Mouse (Mus musculus): Measurements from ENCODE around the gene Rhog. TPM values are rescaled to one million over a fixed set of nuclear protein-coding genes. Genes with fewer than 3 reads are reported as not detected.
A peak's percentile ranks its signal among the peaks of the same experiment; 100 is the strongest.

Gene Rhog
- polyA plus RNA-seq, 1 experiment from 2014 or later, result 63.7 TPM

- H3K36me3 ChIP-seq (ENCODE audit: control insufficient read depth, insufficient read depth, low read length), result peaks cover 6% of the 10 kb centered on the region; the same call in 1 of the 2 replicates
- no peaks in the 10 kb centered on the region for H3K9me3 ChIP-seq (ENCODE audit: control insufficient read depth, low read length)
- peak overlapping the region; percentile 95 for H3K4me2 ChIP-seq (ENCODE audit: low read length)
- H3K4me3 ChIP-seq (ENCODE audit: low read depth, low read length), result peak overlapping the region; percentile 45
- no peaks in the 10 kb centered on the region for H3K4me1 ChIP-seq (replicated peaks; ENCODE audit: control insufficient read depth, insufficient read depth, low read length)
- H3K27ac ChIP-seq (ENCODE audit: low read depth), result peak overlapping the region; percentile 48; the same call in 1 of the 2 replicates
- H3K27me3 ChIP-seq (replicated peaks; ENCODE audit: control insufficient read depth, insufficient read depth, low read length), result no peaks in the 10 kb centered on the region
- H3K9ac ChIP-seq (ENCODE audit: low read length), result peak overlapping the region; percentile 54
- under 1% methylated on average over 7 of the region's 13 CpGs for WGBS
- DNase-seq (ENCODE audit: low spot score), result peak; percentile 60
- peak; percentile 61 for ATAC-seq (replicated peaks; ENCODE audit: low FRiP score, low TSS enrichment, low read depth)
Measured at GRCm38 (mm10) chr7:102222336-102222735, 33.5 kb downstream of the Rhog start.

- H3K36me3 ChIP-seq (ENCODE audit: control insufficient read depth, insufficient read depth, low read length), result peaks cover 5% of the 10 kb centered on the region; the same call in 1 of the 2 replicates
- ATAC-seq (replicated peaks; ENCODE audit: low FRiP score, low TSS enrichment, low read depth), result no peak; the same call in 1 of the 2 replicates
- no peaks in the 10 kb centered on the region for H3K4me1 ChIP-seq (replicated peaks; ENCODE audit: control insufficient read depth, insufficient read depth, low read length)
- no peak overlapping the region for H3K4me3 ChIP-seq (ENCODE audit: low read depth, low read length)
- no peaks in the 10 kb centered on the region for H3K9me3 ChIP-seq (ENCODE audit: control insufficient read depth, low read length)
- H3K4me2 ChIP-seq (ENCODE audit: low read length), result peak overlapping the region; percentile 95
- DNase-seq (ENCODE audit: low spot score), result no peak
- H3K27me3 ChIP-seq (replicated peaks; ENCODE audit: control insufficient read depth, insufficient read depth, low read length), result no peaks in the 10 kb centered on the region
- no peak overlapping the region for H3K27ac ChIP-seq (ENCODE audit: low read depth)
- WGBS, result 46% methylated on average over 1 of the region's 1 CpGs
- H3K9ac ChIP-seq (ENCODE audit: low read length), result no peak overlapping the region
Measured at GRCm38 (mm10) chr7:102221899-102222298, 34.0 kb downstream of the Rhog start.

- H3K4me1 ChIP-seq (replicated peaks; ENCODE audit: control insufficient read depth, insufficient read depth, low read length), result peaks cover 12% of the 10 kb centered on the region
- no peaks in the 10 kb centered on the region for H3K36me3 ChIP-seq (ENCODE audit: control insufficient read depth, insufficient read depth, low read length)
- no peak overlapping the region for H3K9ac ChIP-seq (ENCODE audit: low read length)
- peak overlapping the region; percentile 48 for H3K4me2 ChIP-seq (ENCODE audit: low read length)
- peak overlapping the region; percentile 82 for H3K4me3 ChIP-seq (ENCODE audit: low read depth, low read length)
- H3K27me3 ChIP-seq (replicated peaks; ENCODE audit: control insufficient read depth, insufficient read depth, low read length), result no peaks in the 10 kb centered on the region
- peak overlapping the region; percentile 89 for H3K27ac ChIP-seq (ENCODE audit: low read depth)
- DNase-seq (ENCODE audit: low spot score), result no peak
- WGBS, result 71% methylated on average over 3 of the region's 3 CpGs
- no peaks in the 10 kb centered on the region for H3K9me3 ChIP-seq (ENCODE audit: control insufficient read depth, low read length)
- ATAC-seq (replicated peaks; ENCODE audit: low FRiP score, low TSS enrichment, low read depth), result no peak
Measured at GRCm38 (mm10) chr7:102211071-102211470, 44.8 kb downstream of the Rhog start.

- Histone ChIP-seq H3K4me2 (ENCODE audit: low read length) (peak within 1 kb of the TSS; percentile 91), H3K27ac (ENCODE audit: low read depth) (peak within 1 kb of the TSS; percentile 89), H3K9ac (ENCODE audit: low read length) (peak within 1 kb of the TSS; percentile 75), H3K4me1 (replicated peaks; ENCODE audit: control insufficient read depth, insufficient read depth, low read length) (peaks cover 12% of the 10 kb centered on the region), H3K36me3 (ENCODE audit: control insufficient read depth, insufficient read depth, low read length) (no peaks in the 10 kb centered on the region), H3K9me3 (ENCODE audit: control insufficient read depth, low read length) (no peaks in the 10 kb centered on the region), H3K27me3 (replicated peaks; ENCODE audit: control insufficient read depth, insufficient read depth, low read length) (no peaks in the 10 kb centered on the region), H3K4me3 (ENCODE audit: low read depth, low read length) (peak within 1 kb of the TSS; percentile 82)
- WGBS, result under 1% methylated on average over 83 of the region's 87 CpGs
- ATAC-seq (replicated peaks; ENCODE audit: low FRiP score, low TSS enrichment, low read depth) (peak; percentile 99), DNase-seq (ENCODE audit: low spot score) (peak; percentile 97)
Measured at GRCm38 (mm10) chr7:102209756-102210721, 45.8 kb downstream of the Rhog start, which contains the start of the genes Nup98 and Pgap2. TSS of gene Nup98 (minus strand) at chr7:102210176. TSS of gene Pgap2 (plus strand) at chr7:102210208.

GRCm38 (mm10) chr7:102208806-102209363 is 47.0 kb downstream of the Rhog start:
- WGBS, result 48% methylated on average over 4 of the region's 4 CpGs
- Histone ChIP-seq H3K27me3 (replicated peaks; ENCODE audit: control insufficient read depth, insufficient read depth, low read length) (no peaks in the 10 kb centered on the region), H3K36me3 (ENCODE audit: control insufficient read depth, insufficient read depth, low read length) (peaks cover 6% of the 10 kb centered on the region; the same call in 1 of the 2 replicates), H3K4me1 (replicated peaks; ENCODE audit: control insufficient read depth, insufficient read depth, low read length) (peaks cover 15% of the 10 kb centered on the region), H3K4me3 (ENCODE audit: low read depth, low read length) (peak overlapping the region; percentile 82), H3K9ac (ENCODE audit: low read length) (peak overlapping the region; percentile 75), H3K27ac (ENCODE audit: low read depth) (no peak overlapping the region), H3K4me2 (ENCODE audit: low read length) (peak overlapping the region; percentile 91), H3K9me3 (ENCODE audit: control insufficient read depth, low read length) (no peaks in the 10 kb centered on the region)
- DNase-seq (ENCODE audit: low spot score) (no peak), ATAC-seq (replicated peaks; ENCODE audit: low FRiP score, low TSS enrichment, low read depth) (no peak)

GRCm38 (mm10) chr7:102205646-102206045 is 50.2 kb downstream of the Rhog start:
- Histone ChIP-seq H3K27ac (ENCODE audit: low read depth) (no peak overlapping the region), H3K9me3 (ENCODE audit: control insufficient read depth, low read length) (no peaks in the 10 kb centered on the region), H3K36me3 (ENCODE audit: control insufficient read depth, insufficient read depth, low read length) (peaks cover 6% of the 10 kb centered on the region; the same call in 1 of the 2 replicates), H3K27me3 (replicated peaks; ENCODE audit: control insufficient read depth, insufficient read depth, low read length) (no peaks in the 10 kb centered on the region), H3K4me3 (ENCODE audit: low read depth, low read length) (no peak overlapping the region), H3K9ac (ENCODE audit: low read length) (no peak overlapping the region), H3K4me1 (replicated peaks; ENCODE audit: control insufficient read depth, insufficient read depth, low read length) (peaks cover 15% of the 10 kb centered on the region), H3K4me2 (ENCODE audit: low read length) (no peak overlapping the region)
- 72% methylated on average over 1 of the region's 1 CpGs for WGBS
- DNase-seq (ENCODE audit: low spot score) (no peak), ATAC-seq (replicated peaks; ENCODE audit: low FRiP score, low TSS enrichment, low read depth) (no peak)

GRCm38 (mm10) chr7:102204296-102204857 is 51.5 kb downstream of the Rhog start:
- no peak overlapping the region for H3K4me3 ChIP-seq (ENCODE audit: low read depth, low read length)
- H3K9me3 ChIP-seq (ENCODE audit: control insufficient read depth, low read length), result no peaks in the 10 kb centered on the region
- H3K27ac ChIP-seq (ENCODE audit: low read depth), result no peak overlapping the region
- DNase-seq (ENCODE audit: low spot score) (no peak), ATAC-seq (replicated peaks; ENCODE audit: low FRiP score, low TSS enrichment, low read depth) (no peak)
- H3K36me3 ChIP-seq (ENCODE audit: control insufficient read depth, insufficient read depth, low read length), result peaks cover 6% of the 10 kb centered on the region; the same call in 1 of the 2 replicates
- no peak overlapping the region for H3K4me2 ChIP-seq (ENCODE audit: low read length)
- H3K4me1 ChIP-seq (replicated peaks; ENCODE audit: control insufficient read depth, insufficient read depth, low read length), result peaks cover 15% of the 10 kb centered on the region
- no peak overlapping the region for H3K9ac ChIP-seq (ENCODE audit: low read length)
- H3K27me3 ChIP-seq (replicated peaks; ENCODE audit: control insufficient read depth, insufficient read depth, low read length), result no peaks in the 10 kb centered on the region
- 64% methylated on average over 3 of the region's 3 CpGs for WGBS

- ATAC-seq (replicated peaks; ENCODE audit: low FRiP score, low TSS enrichment, low read depth) (no peak), DNase-seq (ENCODE audit: low spot score) (no peak)
- H3K36me3 ChIP-seq (ENCODE audit: control insufficient read depth, insufficient read depth, low read length), result peaks cover 6% of the 10 kb centered on the region; the same call in 1 of the 2 replicates
- no peak overlapping the region for H3K27ac ChIP-seq (ENCODE audit: low read depth)
- H3K4me2 ChIP-seq (ENCODE audit: low read length), result no peak overlapping the region
- H3K9ac ChIP-seq (ENCODE audit: low read length), result no peak overlapping the region
- no peaks in the 10 kb centered on the region for H3K27me3 ChIP-seq (replicated peaks; ENCODE audit: control insufficient read depth, insufficient read depth, low read length)
- 0 out of 2 replicates have a peak, but pooled peaks cover 5% of the 10 kb centered on the region for H3K4me1 ChIP-seq (replicated peaks; ENCODE audit: control insufficient read depth, insufficient read depth, low read length)
- H3K9me3 ChIP-seq (ENCODE audit: control insufficient read depth, low read length), result no peaks in the 10 kb centered on the region
- no peak overlapping the region for H3K4me3 ChIP-seq (ENCODE audit: low read depth, low read length)
Measured at GRCm38 (mm10) chr7:102200996-102201785, 54.7 kb downstream of the Rhog start.

All from intestine, embryonic 14.5 days (tissue).